Mouse (Mus musculus) stomach, embryonic 14.5 days (tissue): ENCODE data around the gene Rnf220. TPM values are rescaled to one million over a fixed set of nuclear protein-coding genes. Genes with fewer than 3 reads are reported as not detected.

Experiments used
- ATAC-seq: fragments of 200-750 bp; cut with Nextera tagmentation; 2 replicates; pipeline ENCODE4 v1.8.0; 2017; ENCODE audit warnings: low read depth, moderate TSS enrichment; ENCODE audit not compliant: insufficient number of reproducible peaks, insufficient read depth, low FRiP score
- H3K27ac ChIP-seq: fragments of 300-500 bp; sonication (generic); 2 replicates; pipeline ENCODE4 v1.5.1; 2014; ENCODE audit warnings: mild to moderate bottlenecking, low read length, moderate library complexity, mixed read lengths
- H3K27me3 ChIP-seq: fragments of 300-500 bp; sonication (generic); 2 replicates; pipeline ENCODE4 v1.6.1; 2014; ENCODE audit warnings: low read length, control low read depth, mixed read lengths; ENCODE audit not compliant: control insufficient read depth, insufficient read depth
- H3K36me3 ChIP-seq: fragments of 300-500 bp; sonication (generic); 2 replicates; pipeline ENCODE4 v1.6.1; 2014; ENCODE audit warnings: mild to moderate bottlenecking, control low read depth, low read length, moderate library complexity, mixed read lengths; ENCODE audit not compliant: control insufficient read depth, insufficient read depth
- H3K4me1 ChIP-seq: fragments of 300-500 bp; sonication (generic); 2 replicates; pipeline ENCODE4 v1.6.1; 2014; ENCODE audit warnings: low read length, control low read depth, mixed read lengths; ENCODE audit not compliant: control insufficient read depth, insufficient read depth
- H3K4me2 ChIP-seq: fragments of 300-500 bp; sonication (generic); replicated peaks from 2 replicates; pipeline ENCODE4 v1.6.1; 2014; ENCODE audit warnings: low read depth, low read length, control low read depth
- H3K4me3 ChIP-seq: fragments of 300-500 bp; sonication (generic); 2 replicates; pipeline ENCODE4 v1.5.1; 2014; ENCODE audit warnings: low read depth, low read length, control low read depth
- H3K9ac ChIP-seq: fragments of 300-500 bp; sonication (generic); replicated peaks from 2 replicates; pipeline ENCODE4 v1.6.1; 2014; ENCODE audit warnings: low read depth, mild to moderate bottlenecking, control low read depth, low read length, moderate library complexity, mixed read lengths
- H3K9me3 ChIP-seq: fragments of 300-500 bp; sonication (generic); 2 replicates; pipeline ENCODE4 v1.6.1; 2016; ENCODE audit warnings: low read depth, low read length, control low read depth; ENCODE audit not compliant: control insufficient read depth
- WGBS: fragments of 180-500 bp; shearing (Covaris S2); extraction: QIAGEN DNeasy Blood & Tissue Kit; methylation state at CpG from one replicate; pipeline ENCODE4 v1.1.7; 2014; 5-methylcytosine and 5-hydroxymethylcytosine counted together
- polyA plus RNA-seq: library from polyadenylated mRNA; unstranded; fragments of >200 nt; fragmentation: Nextera tagmentation; extraction: Ambion mirVana; gene quantifications from 2 replicates; pipeline ENCODE4 v1.2.1, GENCODE M21; 2014

Gene Rnf220
- polyA plus RNA-seq, 1 experiment from 2014 or later, result 54.5 TPM

DNA sequence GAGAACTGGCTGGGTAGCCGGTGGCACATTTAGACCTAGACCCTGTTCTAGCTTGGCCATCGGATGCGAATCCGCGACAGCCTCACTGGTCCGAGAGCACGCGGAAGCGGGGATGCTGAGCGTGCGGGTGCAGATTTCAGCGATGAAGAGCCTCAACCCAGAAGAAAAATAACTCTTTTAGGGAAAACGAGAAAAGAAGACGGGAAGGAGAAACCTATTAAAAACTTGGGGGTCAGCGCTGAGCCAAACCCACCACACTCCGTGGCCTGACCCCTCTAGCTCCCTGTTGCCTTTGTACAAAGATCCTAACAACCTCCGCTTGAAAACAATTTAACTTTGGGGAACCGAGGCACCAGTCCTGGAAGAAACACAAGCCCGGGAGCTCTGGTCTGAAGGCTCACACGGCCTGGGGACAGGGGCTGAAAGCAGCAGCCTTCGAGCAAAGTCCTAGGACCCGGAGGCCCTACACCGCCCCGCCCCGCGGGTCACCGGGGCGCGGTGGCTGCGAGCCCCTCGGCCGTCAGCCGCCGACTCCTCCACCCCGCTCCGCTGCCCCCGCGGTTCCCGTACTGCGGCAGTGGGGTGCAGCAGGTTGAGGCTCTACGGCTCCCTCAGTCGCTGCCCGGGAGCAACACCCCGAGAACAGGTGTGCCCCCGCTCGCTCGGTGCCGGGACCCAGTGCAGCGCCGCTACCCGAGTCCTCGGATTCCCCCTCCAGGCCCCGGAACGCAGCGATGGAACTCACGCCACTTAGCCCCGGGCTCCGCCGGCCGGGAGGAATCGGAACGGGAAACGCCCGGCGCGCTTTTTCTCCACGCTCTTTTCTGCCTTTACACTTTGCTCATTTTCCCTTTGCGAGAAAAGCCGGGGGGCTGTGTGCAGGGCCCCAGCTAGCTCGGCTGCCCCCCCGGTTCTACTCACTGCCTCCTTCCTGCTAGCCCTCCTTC is 2.7 kb downstream of the Rnf220 start:
- peak overlapping the region; percentile 42 for H3K4me3 ChIP-seq
- peak overlapping the region; percentile 94 for H3K4me2 ChIP-seq
- no peaks in the 10 kb centered on the region for H3K9me3 ChIP-seq
- H3K27me3 ChIP-seq, result peaks cover 28% of the 10 kb centered on the region
- no peak for ATAC-seq
- H3K9ac ChIP-seq, result no peak overlapping the region
- under 1% methylated on average over 69 of the region's 71 CpGs for WGBS
- no peaks in the 10 kb centered on the region for H3K36me3 ChIP-seq
- no peak overlapping the region for H3K27ac ChIP-seq
- H3K4me1 ChIP-seq, result peaks cover 23% of the 10 kb centered on the region

DNA sequence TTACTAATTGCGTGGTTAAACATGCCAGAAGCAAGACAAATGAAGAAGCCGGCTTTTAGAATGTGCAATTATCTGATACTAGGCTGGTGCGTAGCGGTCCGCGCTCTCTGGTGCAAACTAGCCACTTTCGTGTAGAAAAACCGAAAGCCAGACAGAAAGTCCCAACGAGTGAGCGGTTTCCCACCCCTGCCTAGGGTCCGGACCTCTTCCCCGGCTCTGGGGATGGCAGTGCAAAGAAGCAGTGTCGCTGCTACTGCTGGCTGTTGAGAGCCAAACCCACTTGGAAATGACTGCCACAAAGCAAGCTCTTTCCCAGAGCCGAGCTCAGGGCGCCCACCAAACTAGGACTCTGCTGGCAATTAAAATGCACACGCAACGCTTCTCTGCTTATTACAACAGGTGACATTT is 3.7 kb downstream of the Rnf220 start:
- Histone ChIP-seq H3K9me3 (no peaks in the 10 kb centered on the region), H3K36me3 (no peaks in the 10 kb centered on the region), H3K9ac (no peak overlapping the region), H3K4me3 (no peak overlapping the region), H3K4me1 (peaks cover 23% of the 10 kb centered on the region), H3K27me3 (peaks cover 28% of the 10 kb centered on the region), H3K4me2 (no peak overlapping the region; the same call in 1 of the 2 replicates), H3K27ac (no peak overlapping the region)
- whole genome bisulfite sequencing, result 3% methylated on average over 17 of the region's 17 CpGs
- no peak for ATAC-seq

DNA sequence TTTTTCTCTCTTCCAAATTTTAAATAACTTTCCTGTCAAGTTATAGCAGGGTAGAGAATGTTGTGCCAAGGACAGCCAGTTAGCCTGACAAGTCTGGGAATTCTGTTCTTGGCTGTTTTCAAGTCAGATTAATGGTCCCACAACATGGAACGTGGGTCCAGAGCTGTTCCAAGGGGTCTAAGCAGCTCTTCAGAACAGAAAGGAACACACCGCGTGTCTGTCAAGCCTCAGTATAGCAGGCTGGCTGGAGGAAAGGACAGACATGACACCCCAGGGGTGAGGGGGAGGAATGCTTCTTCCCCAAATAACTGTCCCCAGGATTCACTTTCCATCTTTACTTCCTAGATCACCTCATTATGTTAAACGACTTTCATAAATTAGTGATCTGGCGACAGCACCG is 5.0 kb downstream of the Rnf220 start:
- 76% methylated on average over 6 of the region's 6 CpGs for WGBS
- H3K27me3 ChIP-seq, result peaks cover 26% of the 10 kb centered on the region
- H3K9me3 ChIP-seq, result no peaks in the 10 kb centered on the region
- H3K27ac ChIP-seq, result no peak overlapping the region
- no peak overlapping the region for H3K9ac ChIP-seq
- peaks cover 23% of the 10 kb centered on the region for H3K4me1 ChIP-seq
- ATAC-seq, result no peak
- H3K36me3 ChIP-seq, result no peaks in the 10 kb centered on the region
- H3K4me3 ChIP-seq, result no peak overlapping the region
- H3K4me2 ChIP-seq, result no peak overlapping the region

DNA sequence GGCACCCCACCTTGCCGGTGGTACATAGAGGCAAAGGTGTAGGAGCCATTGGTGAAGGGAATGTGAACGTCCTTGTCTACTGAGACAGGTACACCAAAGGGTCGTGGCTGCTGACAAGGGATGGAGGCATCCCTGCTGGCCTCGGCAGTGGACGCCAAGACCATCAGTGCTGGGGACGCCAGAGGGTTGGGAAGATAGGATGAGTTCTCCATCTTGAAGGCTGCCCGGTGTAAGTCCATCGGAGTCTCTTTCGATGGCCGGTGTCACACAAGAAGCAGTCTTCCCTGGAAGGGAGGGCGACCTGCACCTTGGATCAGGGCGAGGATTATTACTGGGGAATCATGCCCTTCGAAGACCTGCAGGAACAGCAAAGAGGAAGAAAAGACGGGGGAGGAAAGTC is 6.9 kb downstream of the Rnf220 start:
- Histone ChIP-seq H3K36me3 (no peaks in the 10 kb centered on the region), H3K4me2 (no peak overlapping the region), H3K4me3 (no peak overlapping the region), H3K4me1 (peaks cover 12% of the 10 kb centered on the region), H3K9ac (no peak overlapping the region), H3K27me3 (peaks cover 30% of the 10 kb centered on the region), H3K9me3 (no peaks in the 10 kb centered on the region), H3K27ac (no peak overlapping the region)
- 85% methylated on average over 14 of the region's 14 CpGs for WGBS
- ATAC-seq, result no peak

DNA sequence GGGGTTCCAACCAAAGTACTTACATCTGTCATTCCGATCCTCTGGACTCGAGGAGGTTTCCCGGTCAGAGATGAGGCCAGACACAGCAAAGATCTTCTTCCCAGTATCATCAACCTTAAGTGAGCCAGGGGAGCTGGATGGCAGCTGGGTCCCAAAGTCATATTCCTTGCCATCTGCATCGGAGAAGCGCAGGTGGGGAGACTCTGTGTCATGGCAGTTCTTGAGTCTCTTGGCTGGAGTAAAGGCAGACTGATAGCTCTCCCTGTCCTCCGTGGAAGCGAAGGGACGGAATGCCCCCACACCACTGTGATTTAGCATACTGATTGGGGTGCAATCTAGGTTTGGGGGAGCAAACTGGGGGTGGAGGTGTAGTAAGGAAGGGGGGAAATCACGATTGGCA is 7.3 kb downstream of the Rnf220 start:
- ATAC-seq, result no peak
- WGBS, result 90% methylated on average over 9 of the region's 9 CpGs
- no peak overlapping the region for H3K4me3 ChIP-seq

DNA sequence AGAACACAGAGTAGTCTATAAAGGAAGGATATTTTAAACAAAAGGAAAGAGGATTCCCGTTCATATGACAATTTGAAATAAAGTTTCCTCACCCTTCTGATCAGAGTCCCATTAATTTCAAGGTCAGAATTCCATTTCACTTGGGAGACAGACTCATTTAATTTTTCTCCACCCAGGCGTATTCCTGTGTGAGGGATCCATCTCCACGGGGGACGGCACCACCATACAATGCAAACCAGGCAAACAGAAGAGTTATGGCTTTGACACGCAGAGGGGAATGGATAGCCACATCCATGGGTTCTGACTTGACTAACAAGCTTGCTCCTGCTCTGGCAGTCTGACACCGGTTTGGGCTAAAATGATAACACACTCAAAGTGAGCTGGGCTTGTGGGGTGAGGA is 9.4 kb downstream of the Rnf220 start:
- 67% methylated on average over 6 of the region's 6 CpGs for WGBS

More for the DNA sequence above, 7.3 kb downstream of the Rnf220 start:
- Histone ChIP-seq H3K4me2 (no peak overlapping the region), H3K9ac (no peak overlapping the region), H3K36me3 (no peaks in the 10 kb centered on the region), H3K27me3 (peaks cover 26% of the 10 kb centered on the region), H3K9me3 (no peaks in the 10 kb centered on the region), H3K4me1 (peaks cover 8% of the 10 kb centered on the region), H3K27ac (no peak overlapping the region)

DNA sequence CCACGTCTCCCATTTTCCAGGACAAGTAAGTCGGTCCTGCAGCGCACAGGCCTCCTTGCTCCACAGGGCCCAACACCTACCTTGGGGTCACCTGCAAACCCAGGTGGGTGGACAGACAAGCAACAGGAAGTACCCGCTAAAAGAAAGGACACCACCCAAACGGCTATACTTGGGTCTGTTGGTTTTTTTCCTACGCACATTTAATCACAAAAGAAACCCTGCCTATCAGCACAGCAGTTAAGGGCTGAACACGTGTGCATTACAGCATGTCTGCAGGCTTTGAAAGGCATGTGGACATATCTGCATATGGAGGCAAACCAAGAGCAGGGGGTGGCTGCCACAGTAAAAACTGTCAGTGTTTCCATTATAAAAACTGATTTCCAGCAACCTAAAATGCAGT is 10.7 kb downstream of the Rnf220 start:
- H3K9me3 ChIP-seq, result no peaks in the 10 kb centered on the region

More for the DNA sequence above, 9.4 kb downstream of the Rnf220 start:
- no peaks in the 10 kb centered on the region for H3K9me3 ChIP-seq
- no peak overlapping the region for H3K27ac ChIP-seq
- no peak overlapping the region for H3K4me2 ChIP-seq
- H3K4me1 ChIP-seq, result no peaks in the 10 kb centered on the region; the same call in 1 of the 2 replicates
- H3K9ac ChIP-seq, result no peak overlapping the region
- H3K27me3 ChIP-seq, result peaks cover 19% of the 10 kb centered on the region
- no peak for ATAC-seq
- no peak overlapping the region for H3K4me3 ChIP-seq
- no peaks in the 10 kb centered on the region for H3K36me3 ChIP-seq

DNA sequence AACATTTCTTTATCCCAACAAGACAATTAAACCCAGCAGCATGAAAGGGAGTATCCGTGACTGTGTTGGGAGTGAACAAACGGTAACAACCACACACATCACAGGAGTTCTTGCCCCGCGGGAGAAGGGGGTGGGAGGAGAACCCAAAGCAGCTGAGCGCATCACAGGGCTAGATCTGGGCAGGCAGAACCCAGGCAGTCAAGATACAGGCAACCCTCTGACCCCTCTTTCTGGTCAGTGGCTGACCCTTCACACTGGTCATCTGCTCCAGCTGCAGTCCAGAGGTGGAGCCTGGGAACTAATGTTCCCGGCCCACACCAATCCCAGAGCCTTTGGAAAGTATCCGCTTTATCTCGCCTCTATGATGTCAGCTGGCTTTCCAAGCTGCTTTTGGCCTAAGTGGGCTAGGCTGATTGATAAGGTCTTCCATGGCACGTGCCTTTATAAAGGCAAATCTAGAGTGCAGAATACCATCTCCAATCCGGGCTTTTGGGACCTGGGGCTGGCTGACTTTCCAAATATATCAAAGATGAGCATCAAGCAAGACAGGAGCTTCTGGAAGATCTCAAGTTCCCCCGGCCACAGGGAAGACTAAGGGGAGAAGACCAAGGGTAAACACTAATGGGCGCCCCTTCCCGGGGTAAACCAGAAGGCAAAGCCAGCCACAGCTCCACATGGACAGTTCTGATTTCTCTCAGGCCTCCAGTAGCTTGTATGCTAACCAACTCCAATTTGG is 11.6 kb downstream of the Rnf220 start:
- H3K9me3 ChIP-seq, result no peaks in the 10 kb centered on the region
- H3K27me3 ChIP-seq, result peaks cover 13% of the 10 kb centered on the region; the same call in 1 of the 2 replicates
- no peak overlapping the region for H3K9ac ChIP-seq
- 44% methylated on average over 13 of the region's 13 CpGs for WGBS
- no peaks in the 10 kb centered on the region for H3K36me3 ChIP-seq
- H3K27ac ChIP-seq, result no peak overlapping the region
- peak overlapping the region; percentile 88 for H3K4me2 ChIP-seq
- peak; percentile 46; the same call in 1 of the 2 replicates for ATAC-seq
- no peaks in the 10 kb centered on the region; the same call in 1 of the 2 replicates for H3K4me1 ChIP-seq
- peak overlapping the region; percentile 45 for H3K4me3 ChIP-seq

More for the DNA sequence above, 10.7 kb downstream of the Rnf220 start:
- 82% methylated on average over 7 of the region's 7 CpGs for WGBS
- Histone ChIP-seq H3K27me3 (peaks cover 13% of the 10 kb centered on the region; the same call in 1 of the 2 replicates), H3K4me2 (no peak overlapping the region), H3K4me3 (no peak overlapping the region), H3K9ac (no peak overlapping the region), H3K4me1 (no peaks in the 10 kb centered on the region; the same call in 1 of the 2 replicates), H3K36me3 (no peaks in the 10 kb centered on the region), H3K27ac (no peak overlapping the region)
- ATAC-seq, result no peak
